Mouse (Mus musculus) forebrain, embryonic 11.5 days (tissue): ENCODE measurements around the gene Ipo11. TPM values are rescaled to one million over a fixed set of nuclear protein-coding genes. Genes with fewer than 3 reads are reported as not detected.

Experiments
- ATAC-seq: fragments of 200-750 bp; cut with Nextera tagmentation; replicated peaks from 2 replicates; pipeline ENCODE4 v1.8.0; 2017; ENCODE audit warnings: moderate TSS enrichment; ENCODE audit not compliant: low FRiP score
- DNase-seq: peaks from one replicate; pipeline ENCODE4 v3.0.0-alpha.2; 2017; ENCODE audit warnings: low spot score
- H3K27ac ChIP-seq: fragments of 300-500 bp; sonication (generic); 2 replicates; pipeline ENCODE4 v1.5.1; 2014; ENCODE audit warnings: low read depth, low read length
- H3K27me3 ChIP-seq: fragments of 300-500 bp; sonication (generic); 2 replicates; pipeline ENCODE4 v1.6.1; 2014; ENCODE audit warnings: mild to moderate bottlenecking, low read length, mixed read lengths; ENCODE audit not compliant: control insufficient read depth, insufficient read depth
- H3K36me3 ChIP-seq: fragments of 300-500 bp; sonication (generic); 2 replicates; pipeline ENCODE4 v1.6.1; 2014; ENCODE audit warnings: mild to moderate bottlenecking, low read length, moderate library complexity, mixed read lengths; ENCODE audit not compliant: control insufficient read depth, insufficient read depth
- H3K4me1 ChIP-seq: fragments of 300-500 bp; sonication (generic); replicated peaks from 2 replicates; pipeline ENCODE4 v1.6.1; 2014; ENCODE audit warnings: low read length, mixed read lengths; ENCODE audit not compliant: control insufficient read depth, insufficient read depth
- H3K4me2 ChIP-seq: fragments of 300-500 bp; sonication (generic); 2 replicates; pipeline ENCODE4 v1.6.1; 2014; ENCODE audit warnings: low read depth, mild to moderate bottlenecking, low read length, moderate library complexity, mixed read lengths; ENCODE audit not compliant: severe bottlenecking
- H3K4me3 ChIP-seq: fragments of 300-500 bp; sonication (generic); 2 replicates; pipeline ENCODE4 v1.5.1; 2014; ENCODE audit warnings: low read depth, low read length
- H3K9ac ChIP-seq: fragments of 300-500 bp; sonication (generic); 2 replicates; pipeline ENCODE4 v1.6.1; 2014; ENCODE audit warnings: low read length
- H3K9me3 ChIP-seq: fragments of 300-500 bp; sonication (generic); 2 replicates; pipeline ENCODE4 v1.6.1; 2016; ENCODE audit warnings: low read length, mixed read lengths; ENCODE audit not compliant: control insufficient read depth
- WGBS: fragments of 180-500 bp; shearing (Covaris S2); extraction: QIAGEN DNeasy Blood & Tissue Kit; methylation state at CpG from one replicate; pipeline ENCODE4 v1.1.7; 2014; 5-methylcytosine and 5-hydroxymethylcytosine counted together
- polyA plus RNA-seq: library from polyadenylated mRNA; unstranded; fragments of >200 nt; fragmentation: Nextera tagmentation; extraction: Ambion mirVana; gene quantifications from 2 replicates; pipeline ENCODE4 v1.2.1, GENCODE M21; 2014

Gene Ipo11
- polyA plus RNA-seq, 1 experiment from 2014 or later = 92.9 TPM

- no peaks in the 10 kb centered on the region for H3K27me3 ChIP-seq
Observed at GRCm38 (mm10) chr13:106820149-106820548, 116.6 kb downstream of the Ipo11 start.

GRCm38 (mm10) chr13:106819749-106820148, 117.0 kb downstream of the Ipo11 start:
- H3K4me3 ChIP-seq = no peak overlapping the region
- no peaks in the 10 kb centered on the region for H3K9me3 ChIP-seq
- no peak overlapping the region for H3K27ac ChIP-seq
- no peaks in the 10 kb centered on the region; the same call in 1 of the 2 replicates for H3K36me3 ChIP-seq
- DNase-seq (no peak), ATAC-seq (no peak)
- no peaks in the 10 kb centered on the region for H3K4me1 ChIP-seq
- no peak overlapping the region for H3K4me2 ChIP-seq
- 93% methylated on average over 4 of the region's 4 CpGs for WGBS
- H3K27me3 ChIP-seq = no peaks in the 10 kb centered on the region
- H3K9ac ChIP-seq = no peak overlapping the region

More at GRCm38 (mm10) chr13:106820149-106820548, 116.6 kb downstream of the Ipo11 start:
- Histone ChIP-seq H3K4me2 (no peak overlapping the region), H3K36me3 (no peaks in the 10 kb centered on the region; the same call in 1 of the 2 replicates), H3K9me3 (no peaks in the 10 kb centered on the region), H3K27ac (no peak overlapping the region), H3K9ac (no peak overlapping the region), H3K4me1 (no peaks in the 10 kb centered on the region), H3K4me3 (no peak overlapping the region)
- DNase-seq (no peak), ATAC-seq (no peak)
- WGBS = 92% methylated on average over 2 of the region's 2 CpGs

- no peak for DNase-seq
- Histone ChIP-seq H3K4me1 (no peaks in the 10 kb centered on the region), H3K9ac (no peak overlapping the region), H3K9me3 (no peaks in the 10 kb centered on the region), H3K27me3 (no peaks in the 10 kb centered on the region), H3K36me3 (no peaks in the 10 kb centered on the region; the same call in 1 of the 2 replicates), H3K27ac (no peak overlapping the region), H3K4me3 (no peak overlapping the region), H3K4me2 (no peak overlapping the region)
- ATAC-seq = no peak
- WGBS = 92% methylated on average over 5 of the region's 5 CpGs
Observed at GRCm38 (mm10) chr13:106817066-106817465, 119.7 kb downstream of the Ipo11 start.

DNA sequence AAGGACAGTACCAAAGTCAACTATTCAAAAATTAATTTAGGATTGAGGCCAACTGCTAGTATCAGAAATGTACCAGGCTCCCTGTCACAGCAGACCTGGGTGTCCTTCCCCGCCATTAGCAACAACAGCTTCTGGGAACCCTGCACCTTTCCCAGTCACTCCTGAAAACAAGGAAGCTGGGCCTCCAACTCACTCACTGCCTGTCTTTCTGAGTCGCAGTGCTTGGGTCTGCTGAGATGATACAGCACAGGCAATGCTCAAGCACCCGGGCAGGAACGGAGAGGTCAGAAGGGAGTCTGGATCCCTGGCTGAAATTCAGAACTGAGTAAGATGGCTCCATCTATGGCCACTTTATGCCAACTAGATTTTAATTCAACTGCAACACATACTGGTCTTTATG, 123.2 kb downstream of the Ipo11 start:
- Histone ChIP-seq H3K4me2 (no peak overlapping the region), H3K4me3 (no peak overlapping the region), H3K27me3 (no peaks in the 10 kb centered on the region), H3K4me1 (no peaks in the 10 kb centered on the region), H3K27ac (no peak overlapping the region), H3K9me3 (no peaks in the 10 kb centered on the region), H3K36me3 (no peaks in the 10 kb centered on the region; the same call in 1 of the 2 replicates), H3K9ac (no peak overlapping the region)
- ATAC-seq (no peak), DNase-seq (no peak)
- 94% methylated on average over 4 of the region's 4 CpGs for WGBS

DNA sequence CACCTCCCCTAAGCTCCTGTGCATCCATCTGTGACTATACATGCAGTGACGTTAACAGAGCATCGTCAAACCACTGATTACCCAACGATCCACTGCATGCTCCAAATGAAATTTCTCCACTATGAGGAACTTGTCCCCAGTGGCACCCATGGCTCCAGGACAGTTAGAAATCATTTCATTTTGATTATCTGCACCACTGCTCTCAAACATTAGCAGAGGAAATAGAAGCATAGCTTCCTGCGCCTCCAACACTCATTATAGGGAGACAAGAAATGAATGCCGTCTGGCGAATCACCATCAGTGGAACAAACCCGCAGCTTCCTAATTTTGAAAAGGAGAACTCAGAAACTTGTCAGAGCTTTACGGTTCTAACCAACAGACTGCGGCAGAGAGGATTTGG, 123.7 kb downstream of the Ipo11 start:
- no peak overlapping the region for H3K4me2 ChIP-seq
- H3K9me3 ChIP-seq = no peaks in the 10 kb centered on the region
- no peak for DNase-seq
- H3K27ac ChIP-seq = no peak overlapping the region
- no peak for ATAC-seq
- 92% methylated on average over 9 of the region's 9 CpGs for WGBS
- no peaks in the 10 kb centered on the region; the same call in 1 of the 2 replicates for H3K36me3 ChIP-seq
- no peak overlapping the region for H3K9ac ChIP-seq
- H3K4me1 ChIP-seq = no peaks in the 10 kb centered on the region
- no peak overlapping the region for H3K4me3 ChIP-seq
- no peaks in the 10 kb centered on the region for H3K27me3 ChIP-seq

DNA sequence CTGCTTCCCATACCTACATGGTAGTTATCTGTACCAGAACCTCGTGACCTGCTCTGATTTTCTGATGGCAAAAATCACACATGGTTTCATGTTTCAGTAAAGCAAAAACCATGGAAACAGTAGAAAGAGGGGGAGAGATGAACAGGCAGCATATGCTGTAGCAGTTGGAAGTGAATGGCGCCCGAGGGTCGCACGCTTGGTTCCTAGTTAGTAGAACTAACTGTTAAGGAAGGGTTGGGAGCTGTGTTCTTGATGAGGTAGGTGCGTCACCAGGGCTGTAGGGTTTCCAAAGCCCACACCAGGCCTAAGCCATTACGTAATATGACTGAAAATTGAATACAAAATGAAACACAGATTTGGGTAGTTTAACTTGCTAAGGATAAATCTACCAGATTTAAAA, 126.6 kb downstream of the Ipo11 start:
- H3K36me3 ChIP-seq = no peaks in the 10 kb centered on the region; the same call in 1 of the 2 replicates
- no peaks in the 10 kb centered on the region for H3K4me1 ChIP-seq
- no peak for ATAC-seq
- no peak overlapping the region for H3K27ac ChIP-seq
- 93% methylated on average over 7 of the region's 7 CpGs for WGBS
- H3K27me3 ChIP-seq = no peaks in the 10 kb centered on the region
- H3K4me3 ChIP-seq = no peak overlapping the region
- no peak overlapping the region for H3K4me2 ChIP-seq
- DNase-seq = no peak
- H3K9me3 ChIP-seq = no peaks in the 10 kb centered on the region
- no peak overlapping the region for H3K9ac ChIP-seq

DNA sequence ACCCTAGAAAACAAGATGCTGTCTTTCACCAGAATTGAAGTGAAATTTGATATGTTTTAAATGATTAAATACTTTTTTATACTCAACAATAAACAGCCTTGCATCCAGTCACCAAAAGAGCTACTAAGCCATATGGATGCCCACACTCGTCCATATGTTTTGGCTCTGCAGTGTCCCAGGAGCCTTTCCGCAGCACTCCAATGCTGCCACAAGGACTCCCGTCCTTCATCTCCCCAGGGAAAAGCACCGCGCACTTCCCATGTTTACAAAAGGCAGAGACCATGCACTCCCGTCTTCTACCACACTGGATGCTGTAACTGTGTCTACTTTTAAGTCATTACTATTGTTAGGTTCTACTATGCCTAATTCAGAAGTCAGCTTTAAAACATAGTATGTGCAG, 127.9 kb downstream of the Ipo11 start:
- H3K9ac ChIP-seq = no peak overlapping the region
- H3K4me1 ChIP-seq = no peaks in the 10 kb centered on the region
- DNase-seq (no peak), ATAC-seq (no peak)
- no peak overlapping the region for H3K4me3 ChIP-seq
- H3K4me2 ChIP-seq = no peak overlapping the region
- no peak overlapping the region for H3K27ac ChIP-seq
- no peaks in the 10 kb centered on the region for H3K9me3 ChIP-seq
- 92% methylated on average over 6 of the region's 6 CpGs for WGBS
- H3K27me3 ChIP-seq = no peaks in the 10 kb centered on the region
- no peaks in the 10 kb centered on the region; the same call in 1 of the 2 replicates for H3K36me3 ChIP-seq

- Histone ChIP-seq H3K27me3 (no peaks in the 10 kb centered on the region), H3K36me3 (no peaks in the 10 kb centered on the region; the same call in 1 of the 2 replicates), H3K9me3 (no peaks in the 10 kb centered on the region), H3K9ac (no peak overlapping the region), H3K4me3 (no peak overlapping the region), H3K27ac (no peak overlapping the region), H3K4me1 (no peaks in the 10 kb centered on the region), H3K4me2 (no peak overlapping the region)
- ATAC-seq = no peak
- 96% methylated on average over 2 of the region's 2 CpGs for WGBS
- DNase-seq = no peak
Observed at GRCm38 (mm10) chr13:106808315-106808714, 128.4 kb downstream of the Ipo11 start.

DNA sequence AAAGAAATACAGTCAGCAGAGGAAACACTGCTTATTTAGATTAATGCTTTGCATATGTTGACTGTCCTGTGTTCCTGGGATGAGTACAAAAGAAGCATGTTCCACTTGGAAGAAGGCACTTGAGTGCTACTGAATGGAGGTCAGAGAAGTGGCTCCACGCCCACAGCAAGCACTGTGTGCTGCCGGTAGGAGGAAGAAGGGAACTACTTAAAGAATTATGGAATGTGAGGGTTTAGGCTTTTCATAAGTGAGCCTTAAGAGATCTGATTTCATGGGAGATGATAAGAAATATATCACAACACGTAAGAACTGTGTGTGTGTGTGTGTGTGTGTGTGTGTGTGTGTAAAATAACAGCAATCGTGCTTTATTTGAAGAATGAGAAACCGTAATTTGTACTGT, 129.5 kb downstream of the Ipo11 start:
- Histone ChIP-seq H3K4me1 (no peaks in the 10 kb centered on the region), H3K4me3 (no peak overlapping the region), H3K27me3 (no peaks in the 10 kb centered on the region), H3K9me3 (no peaks in the 10 kb centered on the region), H3K4me2 (no peak overlapping the region), H3K36me3 (no peaks in the 10 kb centered on the region; the same call in 1 of the 2 replicates), H3K9ac (no peak overlapping the region), H3K27ac (no peak overlapping the region)
- WGBS = 91% methylated on average over 5 of the region's 5 CpGs
- ATAC-seq (no peak), DNase-seq (no peak)
